Mouse (Mus musculus) liver, embryonic 14.5 days (tissue): Measurements from ENCODE around the gene Slc16a1. TPM values are rescaled to one million over a fixed set of nuclear protein-coding genes. Genes with fewer than 3 reads are reported as not detected.
A peak's percentile ranks its signal among the peaks of the same experiment; 100 is the strongest.

Experiments
- ATAC-seq: fragments of 200-750 bp; cut with Nextera tagmentation; 2 replicates; pipeline ENCODE4 v1.8.0; 2017; ENCODE audit warnings: moderate number of reproducible peaks, mild to moderate bottlenecking, moderate library complexity; ENCODE audit not compliant: insufficient read depth
- DNase-seq, 3 experiments: peaks; one replicate each; pipeline ENCODE4 v3.0.0-alpha.2; 2012 to 2013; ENCODE audit warnings: low read depth in 3 of 3, low spot score in 3 of 3
- H3K27ac ChIP-seq: fragments of 300-500 bp; sonication (generic); 2 replicates; pipeline ENCODE4 v1.5.1; 2014; ENCODE audit warnings: moderate library complexity, mild to moderate bottlenecking, control low read depth, inconsistent platforms
- H3K27me3 ChIP-seq: fragments of 300-500 bp; sonication (generic); 2 replicates; pipeline ENCODE4 v1.6.1; 2014; ENCODE audit warnings: mild to moderate bottlenecking, low read length, moderate library complexity; ENCODE audit not compliant: control insufficient read depth, insufficient read depth
- H3K36me3 ChIP-seq: fragments of 300-500 bp; sonication (generic); replicated peaks from 2 replicates; pipeline ENCODE4 v1.6.1; 2014; ENCODE audit warnings: low read depth; ENCODE audit not compliant: control insufficient read depth, insufficient read depth
- H3K4me1 ChIP-seq, 2 experiments: fragments of 200-500 bp in 1 of 2; fragments of 300-500 bp in 1 of 2; sonication (generic) in 1 of 2; replicated peaks; 2 replicates each; pipeline ENCODE4 v1.6.1; 2012 to 2014; ENCODE audit warnings: antibody characterized with exemption in 1 of 2, inconsistent platforms in 1 of 2, low read length in 1 of 2; ENCODE audit not compliant: control insufficient read depth in 2 of 2, insufficient read depth in 2 of 2
- H3K4me2 ChIP-seq: fragments of 300-500 bp; sonication (generic); 2 replicates; pipeline ENCODE4 v1.6.1; 2014; ENCODE audit warnings: low read depth, mild to moderate bottlenecking, control low read depth, moderate library complexity
- H3K4me3 ChIP-seq, 2 experiments: fragments of 200-500 bp in 1 of 2; fragments of 300-500 bp in 1 of 2; sonication (generic) in 1 of 2; 2 replicates each; pipeline ENCODE4 v1.5.1; 2012 to 2014; ENCODE audit warnings: low read depth in 2 of 2, low read length in 2 of 2, mild to moderate bottlenecking in 2 of 2, control low read depth in 1 of 2, inconsistent platforms in 1 of 2, moderate library complexity in 1 of 2; ENCODE audit not compliant: insufficient read depth in 1 of 2
- H3K9ac ChIP-seq: fragments of 300-500 bp; sonication (generic); replicated peaks from 2 replicates; pipeline ENCODE4 v1.6.1; 2014; ENCODE audit warnings: mild to moderate bottlenecking, control low read depth, moderate library complexity
- H3K9me3 ChIP-seq: fragments of 300-500 bp; sonication (generic); 2 replicates; pipeline ENCODE4 v1.6.1; 2016; ENCODE audit warnings: low read length, mixed read lengths; ENCODE audit not compliant: control insufficient read depth
- CTCF ChIP-seq: IDR thresholded peaks from 2 replicates; pipeline ENCODE4 v1.5.1; 2016; ENCODE audit warnings: antibody characterized with exemption, low read depth, control low read depth
- EP300 ChIP-seq: IDR thresholded peaks from 2 replicates; pipeline ENCODE4 v1.6.1; 2016; ENCODE audit warnings: antibody characterized with exemption, low read depth
- WGBS: fragments of 180-500 bp; shearing (Covaris S2); extraction: QIAGEN DNeasy Blood & Tissue Kit; methylation state at CpG from one replicate; pipeline ENCODE4 v1.1.7; 2014; ENCODE audit not compliant: insufficient replicate concordance; 5-methylcytosine and 5-hydroxymethylcytosine counted together
- polyA plus RNA-seq, 2 experiments: library from polyadenylated mRNA; depleted of rRNA in 1 of 2; stranded (reverse) in 1 of 2; unstranded in 1 of 2; fragments of >200 nt; fragmentation: Nextera tagmentation in 1 of 2; extraction: Ambion mirVana in 1 of 2; gene quantifications; 2 replicates each; pipeline versions ENCODE4 v1.2.1 to v1.2.3; 2012 to 2014

Gene Slc16a1
- polyA plus RNA-seq, 2 experiments, result 38.6 to 83.8 TPM

DNA sequence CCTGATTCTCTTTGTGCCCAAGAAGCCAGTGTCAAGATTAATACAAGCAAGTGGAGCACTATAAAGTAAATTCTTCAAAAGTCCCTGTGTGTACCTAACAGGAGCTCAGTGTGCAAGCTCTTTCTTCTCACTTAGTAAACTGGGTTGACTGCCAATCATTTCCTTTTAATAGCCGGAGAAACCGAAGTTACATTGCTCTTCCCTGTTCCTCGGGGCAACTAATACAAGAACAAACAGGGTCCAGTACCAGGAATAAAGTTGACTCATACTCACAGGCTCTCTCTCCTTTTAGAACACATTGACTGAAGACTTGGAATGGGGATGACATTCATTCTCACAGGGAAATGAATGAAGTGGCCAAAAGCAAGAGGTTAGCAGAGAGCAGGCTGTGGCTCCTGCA lies 37.8 kb upstream of the Slc16a1 start:
- Histone ChIP-seq H3K9me3 (no peaks in the 10 kb centered on the region), H3K4me1 (peaks cover 4 to 22% of the 10 kb centered on the region in 2 experiments; a peak in 3 of 4 replicates), H3K4me3 (no peak overlapping the region), H3K27ac (no peak overlapping the region), H3K4me2 (no peak overlapping the region), H3K36me3 (no peaks in the 10 kb centered on the region), H3K9ac (no peak overlapping the region), H3K27me3 (no peaks in the 10 kb centered on the region)
- no peak for TF ChIP-seq EP300
- no peak for TF ChIP-seq CTCF
- no peak for ATAC-seq
- DNase-seq, result no peak
- 54% methylated on average over 3 of the region's 3 CpGs for WGBS

DNA sequence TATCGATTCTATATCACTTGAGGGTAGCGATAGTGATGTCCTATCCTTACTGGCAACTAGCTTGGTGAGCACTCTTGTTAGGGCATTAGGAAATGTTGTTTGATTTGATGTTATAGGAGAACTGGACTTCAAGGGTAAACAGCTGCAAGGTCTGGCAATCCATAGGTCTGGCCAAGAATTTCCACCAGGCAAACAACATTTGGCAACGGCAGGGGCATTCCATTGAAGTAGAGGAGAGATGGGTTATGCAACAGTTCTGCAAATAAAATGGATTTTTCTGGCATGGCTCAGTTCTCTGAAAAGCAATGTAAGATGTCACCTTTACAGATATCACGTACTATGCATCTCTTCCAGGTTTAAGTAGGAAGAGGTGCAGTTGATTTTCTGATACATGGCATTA lies 36.8 kb upstream of the Slc16a1 start:
- H3K36me3 ChIP-seq, result no peaks in the 10 kb centered on the region
- H3K4me1 ChIP-seq, result peaks cover 4 to 22% of the 10 kb centered on the region in 2 experiments; a peak in 3 of 4 replicates
- no peaks in the 10 kb centered on the region for H3K27me3 ChIP-seq
- no peak overlapping the region for H3K27ac ChIP-seq
- ATAC-seq (peak; percentile 42), DNase-seq (no peak)
- WGBS, result 64% methylated on average over 4 of the region's 4 CpGs
- no peak overlapping the region for H3K4me2 ChIP-seq
- no peak overlapping the region for H3K4me3 ChIP-seq
- no peaks in the 10 kb centered on the region for H3K9me3 ChIP-seq
- H3K9ac ChIP-seq, result no peak overlapping the region
- TF ChIP-seq EP300 (no peak), CTCF (no peak)

DNA sequence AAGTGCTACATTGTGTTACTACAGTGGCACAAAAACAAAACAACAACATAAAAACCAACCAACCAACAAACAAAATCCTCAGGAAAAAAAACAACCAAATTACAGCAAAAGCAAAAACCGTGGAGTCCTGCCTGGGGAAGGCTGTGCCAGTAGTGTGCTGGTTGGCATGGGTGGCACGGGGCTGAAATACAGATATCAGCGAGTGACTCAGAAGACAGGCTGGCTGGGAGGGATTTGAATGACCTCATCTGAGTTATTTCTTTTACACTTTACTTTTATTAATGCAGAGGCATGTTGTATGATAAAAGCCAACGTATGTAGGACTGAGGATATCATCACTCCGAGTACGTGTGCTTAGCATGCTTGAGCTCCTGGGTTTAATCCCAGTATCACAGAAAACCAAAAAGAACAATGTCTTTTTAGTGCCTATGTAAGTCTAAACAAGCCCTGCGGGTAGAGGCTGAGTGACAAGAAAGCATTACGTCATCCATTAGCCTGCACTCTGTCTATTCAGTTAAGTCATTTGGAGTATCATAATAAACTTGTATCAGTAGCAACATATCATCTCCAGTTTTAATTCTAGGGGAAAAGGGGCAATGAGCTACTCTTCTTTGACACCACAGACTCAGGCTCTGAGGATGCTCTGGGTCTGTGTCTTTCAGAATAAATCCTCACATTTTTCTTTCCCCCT lies 28.6 kb upstream of the Slc16a1 start:
- ATAC-seq, result no peak
- 70% methylated on average over 8 of the region's 8 CpGs for WGBS

DNA sequence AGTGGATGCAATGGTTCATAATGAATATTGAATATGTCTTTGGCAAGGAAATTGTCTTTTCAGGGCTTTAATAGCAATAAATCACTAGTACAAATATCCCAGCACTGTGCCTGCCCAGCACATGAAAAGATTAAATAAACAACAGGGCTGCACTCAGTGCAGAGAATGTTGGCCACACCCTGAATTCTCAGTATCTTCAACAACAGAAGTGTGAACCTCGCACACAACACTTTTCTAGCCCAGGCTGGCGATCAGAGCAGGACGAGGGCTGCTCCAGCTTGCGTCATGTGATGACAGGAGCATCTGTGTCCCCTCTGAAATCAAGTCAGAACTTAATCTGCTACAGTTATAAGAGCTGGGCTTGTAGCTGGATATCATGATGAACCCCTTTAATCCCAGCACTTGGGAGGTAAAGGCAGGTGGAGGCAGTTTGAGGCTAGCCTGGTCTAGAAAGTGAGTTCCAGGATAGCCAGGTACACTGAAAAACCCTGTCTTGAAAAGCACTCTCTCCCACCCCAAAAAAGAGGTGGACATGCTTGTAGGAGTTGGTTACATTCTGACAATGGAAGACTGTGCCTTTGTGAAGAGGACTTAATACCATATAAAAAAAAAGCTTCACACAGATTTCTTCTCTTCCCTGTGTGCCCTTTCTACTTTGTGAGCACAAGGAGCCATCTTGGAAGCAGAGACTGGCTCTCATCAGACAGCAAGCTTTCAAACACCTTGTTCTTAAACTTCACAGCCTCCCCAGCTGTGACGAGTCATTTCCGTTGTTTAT lies 27.8 kb upstream of the Slc16a1 start:
- no peak for DNase-seq
- no peak overlapping the region for H3K27ac ChIP-seq
- TF ChIP-seq CTCF (no peak), EP300 (no peak)
- no peak overlapping the region for H3K4me2 ChIP-seq
- H3K4me1 ChIP-seq, result no peaks in the 10 kb centered on the region
- no peaks in the 10 kb centered on the region for H3K9me3 ChIP-seq
- H3K9ac ChIP-seq, result no peak overlapping the region
- no peaks in the 10 kb centered on the region for H3K36me3 ChIP-seq
- 53% methylated on average over 6 of the region's 6 CpGs for WGBS
- H3K4me3 ChIP-seq, result no peak overlapping the region
- no peak for ATAC-seq
- no peaks in the 10 kb centered on the region for H3K27me3 ChIP-seq

More for the DNA sequence above, 28.6 kb upstream of the Slc16a1 start:
- H3K9me3 ChIP-seq, result no peaks in the 10 kb centered on the region
- no peaks in the 10 kb centered on the region for H3K36me3 ChIP-seq
- no peak overlapping the region for H3K27ac ChIP-seq
- TF ChIP-seq EP300, result no peak
- TF ChIP-seq CTCF, result no peak
- no peaks in the 10 kb centered on the region for H3K4me1 ChIP-seq
- no peak overlapping the region for H3K9ac ChIP-seq
- no peak for DNase-seq
- no peak overlapping the region for H3K4me3 ChIP-seq
- no peak overlapping the region for H3K4me2 ChIP-seq
- no peaks in the 10 kb centered on the region for H3K27me3 ChIP-seq

DNA sequence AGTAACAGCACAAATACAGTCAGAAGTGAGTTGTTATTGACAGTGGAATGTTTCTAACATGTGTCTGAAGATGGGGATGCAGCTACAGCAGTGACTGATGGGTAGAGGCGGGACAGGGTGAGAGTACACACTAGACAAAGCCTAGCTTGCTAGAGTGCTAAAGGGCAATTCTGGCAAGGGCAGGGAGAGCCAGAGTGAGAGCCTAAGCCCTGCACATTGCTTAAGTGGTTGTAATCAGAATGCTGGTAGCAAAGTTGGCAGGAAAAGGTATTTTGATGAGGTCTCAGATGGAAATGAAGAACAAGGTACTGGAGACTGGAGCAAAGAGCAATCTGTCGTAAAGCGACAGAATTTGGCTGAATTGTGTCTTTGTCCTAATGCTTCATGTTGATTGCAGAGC lies 26.5 kb upstream of the Slc16a1 start:
- H3K9me3 ChIP-seq, result no peaks in the 10 kb centered on the region
- no peaks in the 10 kb centered on the region for H3K36me3 ChIP-seq
- no peak overlapping the region for H3K4me3 ChIP-seq
- no peak for ATAC-seq
- WGBS, result 81% methylated on average over 3 of the region's 3 CpGs
- no peak for TF ChIP-seq CTCF
- TF ChIP-seq EP300, result no peak
- no peaks in the 10 kb centered on the region for H3K27me3 ChIP-seq
- H3K9ac ChIP-seq, result no peak overlapping the region
- H3K4me2 ChIP-seq, result no peak overlapping the region
- no peak overlapping the region for H3K27ac ChIP-seq
- DNase-seq, result no peak
- H3K4me1 ChIP-seq, result no peaks in the 10 kb centered on the region
